26 mouse cellular contexts compared by ENCODE assay signal in genomic region chr6:54257552-54257951, GRCm38 (mm10).
DNase-seq lines count a peak whose midpoint lies in the region; ATAC-seq and TF ChIP-seq lines count a peak whose summit lies in the region.
"Had no signal": no experiment of that assay in that cellular context is flagged by ENCODE, and none has a peak within 500 bp of the region (broad histone marks: within the 10 kb centered on the region; RNA-seq: fewer than 3 reads in every experiment).

No protein-coding gene starts in this region.

- no peaks in the 10 kb centered on the region for H3K27me3 ChIP-seq in lung, postnatal 0 days (replicated peaks; ENCODE audit: insufficient read depth, low read length)
- H3K27me3 ChIP-seq in forebrain, postnatal 0 days (ENCODE audit: insufficient read depth, low read length) = no peaks in the 10 kb centered on the region
- H3K27me3 ChIP-seq: CH12.LX; embryonic facial prominence, embryonic 15.5 days had no signal

- H3K4me2 ChIP-seq in lung, postnatal 0 days (replicated peaks; ENCODE audit: low read depth, low read length) = no peak overlapping the region
- no peak overlapping the region for H3K4me2 ChIP-seq in forebrain, postnatal 0 days (ENCODE audit: low read depth)
- H3K4me2 ChIP-seq: embryonic facial prominence, embryonic 13.5 days; embryonic facial prominence, embryonic 15.5 days; forebrain, embryonic 12.5 days had no signal

- H3K4me1 ChIP-seq in lung, postnatal 0 days (ENCODE audit: insufficient read depth, low read depth, low read length) = no peaks in the 10 kb centered on the region
- no peaks in the 10 kb centered on the region for H3K4me1 ChIP-seq in forebrain, postnatal 0 days (ENCODE audit: insufficient read depth)

- no peak overlapping the region for H3K9ac ChIP-seq in lung, postnatal 0 days (replicated peaks; ENCODE audit: low read depth)
- no peak overlapping the region for H3K9ac ChIP-seq in forebrain, postnatal 0 days
- H3K9ac ChIP-seq: embryonic facial prominence, embryonic 13.5 days; embryonic facial prominence, embryonic 15.5 days; forebrain, embryonic 12.5 days had no signal

- no peaks in the 10 kb centered on the region for H3K36me3 ChIP-seq in lung, postnatal 0 days (ENCODE audit: insufficient read depth, low read length)
- H3K36me3 ChIP-seq in forebrain, postnatal 0 days (ENCODE audit: insufficient read depth) = no peaks in the 10 kb centered on the region
- H3K36me3 ChIP-seq: embryonic facial prominence, embryonic 13.5 days; embryonic facial prominence, embryonic 15.5 days; forebrain, embryonic 10.5 days; forebrain, embryonic 12.5 days; G1E had no signal

- H3K4me3 ChIP-seq in lung, postnatal 0 days (ENCODE audit: low read depth, low read length) = no peak overlapping the region
- no peak overlapping the region for H3K4me3 ChIP-seq in forebrain, postnatal 0 days (ENCODE audit: low read depth, low read length)
- H3K4me3 ChIP-seq: embryonic facial prominence, embryonic 13.5 days; embryonic facial prominence, embryonic 15.5 days; erythroblast, embryonic 14.5 days; forebrain, embryonic 10.5 days; forebrain, embryonic 12.5 days had no signal

- H3K9me3 ChIP-seq in lung, postnatal 0 days (ENCODE audit: low read length) = no peaks in the 10 kb centered on the region
- no peaks in the 10 kb centered on the region for H3K9me3 ChIP-seq in forebrain, postnatal 0 days (ENCODE audit: low read length)
- H3K9me3 ChIP-seq: embryonic facial prominence, embryonic 13.5 days; embryonic facial prominence, embryonic 15.5 days; forebrain, embryonic 10.5 days; forebrain, embryonic 12.5 days had no signal

- peak; percentile 46 for DNase-seq in lung, postnatal 0 days (ENCODE audit: low spot score)
- no peak for DNase-seq in lung, postnatal 25 days (ENCODE audit: low spot score)
- peak; percentile 3 for DNase-seq in NIH3T3 (ENCODE audit: low read depth)
- DNase-seq in adrenal gland, adult (ENCODE audit: inconsistent age in 2 of 2, low spot score in 1 of 2) = no peak
- DNase-seq in forebrain, postnatal 0 days = no peak
- DNase-seq: adrenal gland, adult 2 months; adrenal gland, postnatal 10 days; adrenal gland, postnatal 25 days; B cell, adult 2 months; cerebellum, adult 11 months; cerebellum, adult 18-20 months; cerebellum, adult 8-10 months; cerebellum, adult 9-11 months; cerebellum, postnatal 14 days; cerebellum, postnatal 36 days; embryo, embryonic 11 days had no signal

- no peak overlapping the region for H3K27ac ChIP-seq in lung, postnatal 0 days (ENCODE audit: low read length)
- no peak overlapping the region for H3K27ac ChIP-seq in forebrain, postnatal 0 days (ENCODE audit: low read depth, low read length)
- H3K27ac ChIP-seq: embryonic facial prominence, embryonic 13.5 days; embryonic facial prominence, embryonic 15.5 days; forebrain, embryonic 12.5 days had no signal

- ATAC-seq in lung, postnatal 0 days = no peak
- no peak for ATAC-seq in forebrain, postnatal 0 days
- ATAC-seq: CD4-positive, CD25-positive, alpha-beta regulatory T cell, adult 4 months; forebrain, embryonic 14.5 days; forebrain, embryonic 16.5 days had no signal

- no peak for TF ChIP-seq EP300 in lung, postnatal 0 days (IDR thresholded peaks at IDR 0.05)

- TF ChIP-seq CTCF in lung, postnatal 0 days (IDR thresholded peaks at IDR 0.05) = no peak
- TF ChIP-seq CTCF in forebrain, postnatal 0 days (IDR thresholded peaks at IDR 0.05; ENCODE audit: low read depth) = no peak

- WGBS in lung, postnatal 0 days = 65% methylated on average over 3 of the region's 3 CpGs
- 88% methylated on average over 3 of the region's 3 CpGs for WGBS in forebrain, postnatal 0 days

Comparison
In these comparisons a context has a peak if more than half of its experiments do, and no peak if none do; other contexts are left out.
1. DNase-seq: peak in lung, postnatal 0 days (single experiment) and NIH3T3 (single experiment); none in lung, postnatal 25 days (single experiment), adrenal gland, adult (0 of 2) and forebrain, postnatal 0 days (single experiment).